Mouse (Mus musculus) right cerebral cortex, postnatal 4 days (tissue): ENCODE measurements around the gene Aprt.

ENCODE experiments used
- DNase-seq: peaks from one replicate; pipeline ENCODE4 v3.0.0-alpha.2; 2022

Aprt gene

GRCm38 (mm10) chr8:122558671-122559349, 17.9 kb downstream of the Aprt start:
- no peak for DNase-seq

- no peak for DNase-seq
These were observed 19.3 kb downstream of the Aprt start for GRCm38 (mm10) chr8:122557248-122558038.

- no peak for DNase-seq
These were observed 20.4 kb downstream of the Aprt start for GRCm38 (mm10) chr8:122556030-122557009.

GRCm38 (mm10) chr8:122554786-122555185, 21.9 kb downstream of the Aprt start:
- DNase-seq = peak; percentile 72

- DNase-seq = peak; percentile 83
These were observed 25.3 kb downstream of the Aprt start, which contains the start of gene Piezo1 for GRCm38 (mm10) chr8:122551265-122552051. Gene Piezo1 (minus strand): TSS chr8:122551329.

- DNase-seq = no peak
These were observed 25.8 kb downstream of the Aprt start for GRCm38 (mm10) chr8:122550995-122551264.

GRCm38 (mm10) chr8:122550234-122550994, 26.3 kb downstream of the Aprt start:
- DNase-seq = peak; percentile 33

- DNase-seq = no peak
These were observed 27.7 kb downstream of the Aprt start for GRCm38 (mm10) chr8:122548891-122549439.

- DNase-seq = no peak
These were observed 28.4 kb downstream of the Aprt start for GRCm38 (mm10) chr8:122548331-122548730.

- DNase-seq = no peak
These were observed 28.9 kb downstream of the Aprt start for GRCm38 (mm10) chr8:122547815-122548214.

GRCm38 (mm10) chr8:122546811-122547453, 29.8 kb downstream of the Aprt start:
- DNase-seq = no peak

GRCm38 (mm10) chr8:122546066-122546755, 30.5 kb downstream of the Aprt start:
- no peak for DNase-seq

GRCm38 (mm10) chr8:122544138-122544537, 32.6 kb downstream of the Aprt start:
- no peak for DNase-seq

GRCm38 (mm10) chr8:122538310-122539076, 38.2 kb downstream of the Aprt start:
- DNase-seq = no peak

GRCm38 (mm10) chr8:122537812-122538211, 38.9 kb downstream of the Aprt start:
- DNase-seq = no peak

GRCm38 (mm10) chr8:122537033-122537432, 39.7 kb downstream of the Aprt start:
- DNase-seq = no peak

- no peak for DNase-seq
These were observed 45.4 kb downstream of the Aprt start for GRCm38 (mm10) chr8:122531312-122531711.

GRCm38 (mm10) chr8:122529159-122529558, 47.5 kb downstream of the Aprt start:
- DNase-seq = no peak

GRCm38 (mm10) chr8:122527937-122528336, 48.8 kb downstream of the Aprt start:
- no peak for DNase-seq
